Mouse (Mus musculus): Measurements from ENCODE around the gene Prss53.

DNA sequence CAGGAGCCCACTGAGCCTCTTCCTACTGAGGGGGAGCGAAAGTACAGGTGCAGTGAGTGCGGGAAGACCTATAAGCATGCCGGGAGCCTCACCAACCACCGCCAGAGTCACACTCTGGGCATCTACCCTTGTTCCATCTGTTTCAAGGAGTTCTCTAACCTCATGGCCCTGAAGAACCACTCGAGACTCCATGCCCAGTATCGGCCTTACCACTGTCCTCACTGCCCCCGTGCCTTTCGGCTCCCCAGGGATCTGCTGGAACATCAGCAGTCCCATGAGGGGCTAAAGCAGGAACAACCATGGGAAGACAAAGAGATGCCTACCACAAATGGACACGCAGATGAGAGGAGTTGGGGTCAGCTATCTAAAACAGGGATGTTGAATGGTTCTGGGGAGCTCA, 11.5 kb downstream of the Prss53 start:
- TF ChIP-seq CTCF (IDR thresholded peaks at IDR 0.05; ENCODE audit: low read depth, low read length), result no peak
- no peak for TF ChIP-seq GATA1 (IDR thresholded peaks at IDR 0.05; ENCODE audit: borderline replicate concordance, low read length)
- TF ChIP-seq GATA2 (IDR thresholded peaks at IDR 0.05; ENCODE audit: borderline replicate concordance, low read depth, low read length), result no peak
- TF ChIP-seq POLR2AphosphoS5 (IDR thresholded peaks at IDR 0.05; ENCODE audit: insufficient replicate concordance, low read depth, low read length), result no peak
